Mouse (Mus musculus) spleen, embryonic (tissue): ENCODE data around the gene Cfap206.
"Not testable (repeated sequence)": the region's sequence is repeated elsewhere in the genome, so short reads cannot be mapped to it uniquely, and the experiment has no call there.

ENCODE experiments used
- CTCF ChIA-PET: fragments of 350-600 bp; sonication (Branson Sonifier 250); formaldehyde crosslinking; loops from one replicate; lab custom pipeline; 2022; lab: Charles Lee

The Cfap206 gene

DNA sequence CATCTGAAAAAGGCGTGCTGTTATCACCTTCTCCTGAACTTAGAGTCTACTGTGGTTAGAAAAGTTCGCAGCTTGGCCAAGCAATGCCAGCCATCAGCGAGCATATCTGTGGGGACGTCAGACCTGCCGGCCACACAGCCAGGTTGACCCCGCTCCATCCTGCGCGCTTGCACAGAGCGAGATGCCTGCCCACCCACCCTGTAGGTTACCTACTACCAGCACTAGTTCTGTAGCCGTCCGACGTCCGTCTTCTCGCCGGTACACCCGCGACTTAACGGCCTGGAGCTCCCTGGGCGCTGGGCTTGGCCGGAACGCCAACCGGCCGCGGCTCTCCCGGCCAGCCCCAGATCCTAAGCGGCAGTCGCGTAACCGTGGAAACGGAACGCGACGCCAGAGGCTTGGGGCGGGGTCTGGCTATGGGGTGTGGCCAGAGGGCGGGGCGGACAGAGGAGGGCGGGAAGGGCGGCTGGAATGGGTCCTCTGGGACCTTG lies at the start of gene Cfap206:
Cfap206 (minus strand) TSS at position 356 of the 491 bp plus-strand sequence.
- CTCF ChIA-PET = no interaction called here

DNA sequence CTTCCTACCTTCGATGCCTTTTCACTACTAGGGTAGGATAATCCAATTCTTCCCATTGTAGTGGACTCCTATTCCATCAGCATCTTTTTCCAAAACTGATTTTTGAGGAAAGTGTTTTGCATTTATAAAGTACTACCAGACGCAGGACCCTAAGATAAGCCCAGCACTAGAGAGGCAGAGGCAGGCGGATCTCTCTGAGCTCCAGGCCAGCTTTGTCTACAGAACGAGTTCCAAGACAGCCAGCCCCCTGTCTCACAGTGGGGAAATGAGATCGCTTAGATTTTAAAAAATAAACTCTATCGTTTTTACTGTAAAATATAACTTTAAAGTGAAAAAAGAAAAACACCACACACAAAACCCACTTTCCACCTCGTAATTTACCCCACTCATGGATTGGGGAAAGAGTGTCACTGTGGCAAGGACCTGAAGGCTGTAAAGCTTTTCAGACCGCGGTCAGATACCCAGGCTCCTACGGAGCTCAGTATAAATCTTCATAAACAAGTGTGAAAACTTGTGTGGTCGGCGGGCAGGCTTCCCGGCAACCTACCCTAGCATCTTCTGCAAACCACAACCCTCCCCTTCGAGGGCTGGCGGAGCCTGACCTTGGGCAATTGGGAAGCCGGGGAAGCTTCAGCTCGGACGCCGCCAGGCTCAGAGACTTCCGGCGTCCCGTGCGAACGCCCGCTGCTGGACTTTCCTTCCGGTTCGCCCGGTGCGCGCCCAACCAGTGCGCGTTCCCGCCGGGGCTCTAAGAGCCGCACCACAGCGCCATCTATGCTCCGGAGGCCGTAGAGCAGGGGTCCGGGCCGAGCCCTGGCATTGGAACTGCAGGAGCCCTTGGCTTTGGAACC lies 47.9 kb upstream of the Cfap206 start, which contains the start of gene Smim8:
Smim8 (minus strand) TSS at position 747 of the 851 bp plus-strand sequence.
- CTCF ChIA-PET = no interaction called here

- CTCF ChIA-PET = no interaction called here
Observed at GRCm38 (mm10) chr4:34771652-34772371, 41.8 kb upstream of the Cfap206 start.

- CTCF ChIA-PET = no interaction called here
Observed at GRCm38 (mm10) chr4:34756163-34756562, 26.2 kb upstream of the Cfap206 start, which contains the start of gene Gm136. Gene Gm136, minus strand, starts transcription at chr4:34756263.

GRCm38 (mm10) chr4:34749236-34749635 lies 19.2 kb upstream of the Cfap206 start:
- CTCF ChIA-PET = no interaction called here

DNA sequence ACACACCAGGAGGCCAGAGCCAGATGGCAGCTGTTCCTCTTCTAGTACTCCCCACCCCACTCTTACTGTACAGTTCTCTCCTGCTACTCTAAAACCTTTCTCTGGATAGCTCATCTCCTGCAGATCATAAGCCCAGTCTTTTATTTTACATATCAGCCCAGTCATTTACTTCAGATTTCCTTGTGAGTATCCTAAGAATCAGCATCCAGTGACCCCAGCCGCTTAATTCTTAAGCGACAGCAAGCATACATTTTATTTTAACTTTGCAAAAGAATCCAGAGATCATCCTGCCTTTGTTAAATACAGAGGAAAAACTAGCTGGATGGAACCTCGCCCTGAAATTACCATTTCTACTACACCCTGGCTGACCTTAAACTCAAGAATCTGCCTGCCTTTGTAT lies 4.5 kb upstream of the Cfap206 start:
- CTCF ChIA-PET = no interaction called here

DNA sequence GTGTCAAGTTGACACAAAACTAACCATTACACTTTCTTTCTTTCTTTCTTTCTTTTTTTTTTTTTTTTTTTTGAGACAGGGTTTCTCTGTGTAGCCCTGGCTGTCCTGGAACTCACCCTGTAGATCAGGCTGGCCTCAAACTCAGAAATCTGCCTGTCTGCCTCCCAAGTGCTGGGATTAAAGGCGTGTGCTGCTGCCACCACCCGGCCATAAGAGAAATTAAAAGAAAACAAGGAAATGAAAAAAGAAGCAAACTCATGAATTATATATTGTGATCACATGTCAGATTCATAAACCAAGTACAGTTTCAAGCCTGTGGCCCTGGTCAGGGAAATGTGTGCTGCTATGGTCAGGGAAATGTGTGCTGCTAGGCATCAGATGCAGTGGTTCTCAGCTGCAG lies 3.4 kb upstream of the Cfap206 start:
- CTCF ChIA-PET = interaction anchor here (0.6 kb wide), 1 partner anchor 156 kb away, joined by 4 read pairs; no protein-coding TSS in a partner anchor

DNA sequence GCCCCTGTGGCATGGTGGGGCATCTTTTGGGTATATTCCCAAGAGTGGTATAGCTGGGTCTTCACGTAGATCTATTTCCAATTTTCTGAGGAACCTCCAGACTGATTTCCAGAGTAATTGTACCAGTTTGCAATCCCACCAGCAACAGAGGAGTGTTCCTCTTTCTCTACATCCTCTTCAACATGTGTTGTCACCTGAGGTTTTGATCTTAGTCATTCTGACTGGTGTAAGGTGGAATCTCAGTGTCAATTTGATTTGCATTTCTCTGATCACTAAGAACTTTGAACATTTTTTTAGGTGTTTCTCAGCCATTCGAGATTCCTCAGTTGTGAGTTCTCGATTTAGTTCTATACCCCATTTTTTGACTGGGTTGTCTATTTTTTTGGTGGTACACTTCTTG lies 4.3 kb downstream of the Cfap206 start:
- CTCF ChIA-PET = not testable (repeated sequence)

DNA sequence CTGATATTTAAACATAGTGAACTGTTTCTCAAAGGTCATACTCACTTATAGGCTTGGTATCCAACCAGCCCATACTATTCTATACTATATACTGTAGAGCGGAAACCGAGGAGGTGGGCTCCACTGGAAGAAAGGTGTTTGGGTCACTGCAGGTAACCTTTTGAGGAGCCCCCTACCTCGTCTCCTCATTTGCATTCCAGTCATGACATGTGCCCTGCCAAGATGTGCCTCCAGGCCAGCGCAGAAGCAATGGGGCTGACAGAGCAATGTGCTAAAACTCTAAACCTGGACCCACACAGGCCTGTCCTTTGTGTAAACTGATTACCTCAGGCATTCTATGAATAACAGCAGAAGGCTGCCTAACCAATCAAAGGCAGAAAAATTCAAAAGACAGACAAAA lies 5.7 kb downstream of the Cfap206 start:
- CTCF ChIA-PET = no interaction called here

GRCm38 (mm10) chr4:34723186-34723585 lies 6.8 kb downstream of the Cfap206 start:
- CTCF ChIA-PET = no interaction called here

DNA sequence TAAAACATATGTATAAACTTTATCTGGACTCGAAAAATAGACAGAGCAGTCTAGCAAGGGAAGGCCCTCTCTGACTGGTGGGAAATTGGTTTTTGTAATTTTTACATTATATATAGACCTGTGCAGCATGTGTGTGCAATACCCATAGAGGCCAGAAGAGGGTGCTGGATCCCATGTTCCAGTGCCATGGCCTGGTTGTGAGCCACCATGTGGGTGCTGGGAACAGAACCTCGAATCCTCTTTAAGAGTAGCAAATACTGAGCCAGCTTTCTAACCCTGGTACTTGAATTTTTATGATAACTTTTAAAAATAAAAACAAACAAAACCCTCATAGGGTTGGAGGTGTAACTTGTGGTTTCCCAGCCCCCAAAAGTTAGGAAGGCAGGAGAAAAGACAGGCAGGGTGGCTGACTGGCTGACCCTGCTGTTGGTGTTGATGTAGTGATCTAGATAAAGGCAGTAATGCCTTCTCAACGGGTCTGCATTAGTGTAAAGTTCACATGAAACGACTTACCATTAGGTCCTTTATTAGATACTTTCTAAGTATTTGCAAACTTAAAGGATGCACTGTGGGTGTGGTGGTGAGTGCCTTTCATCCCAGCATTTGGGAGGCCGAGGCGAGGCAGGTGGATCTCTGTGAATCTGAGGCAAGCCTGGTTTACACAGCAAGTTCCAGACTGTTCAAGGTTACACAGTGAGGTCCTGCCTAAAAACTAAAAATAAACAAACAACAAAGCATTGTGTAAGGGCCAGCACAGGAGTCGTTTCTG lies 9.7 kb downstream of the Cfap206 start:
- CTCF ChIA-PET = no interaction called here

DNA sequence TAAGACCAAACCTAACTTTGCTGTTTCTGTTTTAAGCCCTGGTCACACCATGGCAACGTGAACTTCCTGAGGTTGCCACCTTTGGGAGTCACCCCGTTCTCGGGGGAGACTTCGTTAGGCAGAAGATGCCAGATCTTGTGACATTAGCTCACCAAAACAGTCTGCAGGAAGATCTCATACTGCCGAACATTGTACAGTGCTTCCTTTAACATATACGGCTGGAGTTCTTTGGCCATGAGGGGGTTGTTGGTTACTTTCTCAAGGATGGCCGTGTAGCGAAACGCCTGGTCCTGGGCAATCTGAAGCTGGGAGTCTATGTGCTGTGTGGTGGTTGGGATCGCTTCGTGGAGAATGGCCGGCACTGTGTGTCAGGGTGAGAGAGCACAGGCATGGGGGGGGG lies 10.6 kb downstream of the Cfap206 start:
- CTCF ChIA-PET = no interaction called here

- CTCF ChIA-PET = no interaction called here
Observed at GRCm38 (mm10) chr4:34715062-34715461, 14.9 kb downstream of the Cfap206 start.

- CTCF ChIA-PET = no interaction called here
Observed at GRCm38 (mm10) chr4:34708127-34708526, 21.9 kb downstream of the Cfap206 start.

DNA sequence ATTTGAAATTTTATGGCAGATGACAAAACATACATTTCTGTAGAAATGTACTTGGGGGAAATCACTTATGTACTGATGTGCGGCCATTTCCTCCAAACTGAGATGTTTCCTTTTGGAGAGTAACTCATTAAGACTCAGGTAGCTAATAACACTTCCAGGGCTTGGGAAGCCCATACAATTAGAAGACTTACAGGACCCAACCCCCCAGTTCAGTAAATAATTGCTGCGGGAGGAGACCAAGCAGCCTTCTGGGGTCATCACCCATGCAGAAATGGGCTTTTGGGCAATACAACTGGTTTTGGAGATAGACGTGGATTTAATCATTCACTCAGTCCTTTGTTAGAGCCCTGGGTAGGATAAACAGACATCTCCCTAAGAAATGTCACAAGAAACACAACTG lies 22.8 kb downstream of the Cfap206 start:
- CTCF ChIA-PET = no interaction called here

DNA sequence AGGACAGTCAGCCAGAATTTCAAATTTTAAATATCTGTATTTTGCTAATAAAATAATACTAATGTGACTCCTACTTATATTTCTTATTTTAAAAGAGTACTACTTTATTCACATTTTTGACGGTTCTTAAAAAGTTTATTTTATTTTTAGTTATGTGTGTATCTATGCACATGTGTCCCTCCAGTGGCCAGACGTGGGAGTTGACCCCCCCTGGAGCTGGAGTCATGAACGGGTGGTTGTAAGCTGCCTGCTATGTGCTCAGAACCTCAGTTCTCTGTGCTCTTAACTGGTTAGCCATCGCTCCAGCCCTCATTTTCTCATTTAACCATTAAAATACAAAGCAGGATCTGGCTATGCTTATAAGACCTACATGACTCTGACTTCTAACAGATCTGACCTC lies 27.0 kb downstream of the Cfap206 start:
- CTCF ChIA-PET = no interaction called here

- CTCF ChIA-PET = no interaction called here
Observed at GRCm38 (mm10) chr4:34702231-34702630, 27.8 kb downstream of the Cfap206 start.

- CTCF ChIA-PET = no interaction called here
Observed at GRCm38 (mm10) chr4:34701528-34701927, 28.5 kb downstream of the Cfap206 start.

DNA sequence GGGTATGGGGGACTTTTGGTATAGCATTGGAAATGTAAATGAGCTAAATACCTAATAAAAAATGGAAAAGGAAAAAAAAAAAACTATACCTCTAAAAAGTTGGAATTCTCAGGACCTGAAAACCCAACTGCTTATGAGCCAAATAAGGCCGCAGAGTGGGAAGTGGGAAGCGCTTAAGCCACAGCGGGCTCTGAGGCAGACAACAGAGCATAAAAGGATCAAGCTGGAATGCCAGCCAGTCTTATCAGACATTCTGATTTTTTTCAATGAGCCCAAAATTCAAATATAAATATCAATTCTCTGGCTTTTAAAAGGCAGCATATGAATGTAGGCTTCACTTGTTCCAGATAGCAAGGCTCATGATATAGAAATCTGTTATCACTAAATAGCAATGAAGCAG lies 42.0 kb downstream of the Cfap206 start:
- CTCF ChIA-PET = interaction anchor here (0.7 kb wide), 1 partner anchor 167 kb away, joined by 11 read pairs; no protein-coding TSS in a partner anchor

DNA sequence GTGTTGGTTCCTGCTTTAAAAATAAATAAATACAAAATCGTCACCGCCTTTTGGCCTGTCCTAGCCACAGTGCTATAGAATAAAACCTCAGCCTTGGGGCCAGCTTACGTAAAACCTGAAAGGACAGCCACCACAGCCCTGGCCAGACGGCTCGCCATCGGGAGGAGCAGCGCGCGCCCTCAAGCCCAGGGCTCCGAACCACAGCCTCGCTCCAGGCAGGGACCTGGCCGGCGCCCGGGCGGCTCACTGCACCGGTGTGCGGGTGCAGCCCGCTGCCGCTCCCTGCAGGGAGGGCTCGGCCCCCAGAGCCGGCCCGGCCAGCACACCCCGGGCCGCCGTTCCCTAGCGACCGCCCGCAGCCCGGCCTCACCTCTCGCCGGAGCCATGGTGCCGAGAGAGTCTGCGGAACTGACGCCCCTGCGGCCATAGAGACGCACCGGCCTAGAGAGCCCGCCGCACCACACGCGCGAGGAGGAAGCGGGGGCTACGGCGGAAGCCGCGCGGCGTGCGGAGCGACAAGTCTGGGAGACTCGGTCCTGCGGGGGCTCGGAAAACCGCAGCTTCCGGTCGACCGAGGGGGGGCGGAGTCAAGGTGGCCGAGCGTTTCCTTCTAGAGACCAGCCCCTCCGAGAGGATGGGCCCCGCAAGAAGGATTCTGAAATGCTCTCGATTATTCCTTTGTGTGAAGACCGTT lies 43.0 kb downstream of the Cfap206 start, which contains the start of gene Slc35a1:
Slc35a1 (minus strand) TSS at position 565 of the 694 bp plus-strand sequence.
- CTCF ChIA-PET = interaction anchor here (0.7 kb wide), 1 partner anchor 168 kb away, joined by 11 read pairs; no protein-coding TSS in a partner anchor

DNA sequence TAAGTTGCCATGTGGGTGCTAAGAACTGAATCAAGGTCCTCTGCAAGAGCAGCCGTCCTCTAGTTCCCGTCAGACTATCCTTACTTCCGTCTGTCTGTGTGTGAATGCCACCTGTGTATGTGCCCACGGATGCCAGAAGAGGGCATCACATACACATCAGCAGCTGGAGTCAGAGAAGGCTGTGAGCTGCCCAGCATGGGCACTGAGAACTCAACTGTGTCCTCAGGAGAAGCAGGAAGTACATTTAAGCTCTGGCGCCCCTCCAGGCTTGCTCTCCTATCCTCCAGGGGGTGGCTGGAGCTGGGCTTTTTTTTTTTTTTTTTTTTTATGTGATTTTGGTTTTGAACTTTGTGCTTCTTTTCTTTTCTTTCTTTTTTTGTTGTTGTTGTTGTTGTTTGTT lies 49.5 kb downstream of the Cfap206 start:
- CTCF ChIA-PET = no interaction called here
